Mouse (Mus musculus): ENCODE data around the gene Idh2.
A peak's percentile ranks its signal among the peaks of the same experiment; 100 is the strongest.

DNA sequence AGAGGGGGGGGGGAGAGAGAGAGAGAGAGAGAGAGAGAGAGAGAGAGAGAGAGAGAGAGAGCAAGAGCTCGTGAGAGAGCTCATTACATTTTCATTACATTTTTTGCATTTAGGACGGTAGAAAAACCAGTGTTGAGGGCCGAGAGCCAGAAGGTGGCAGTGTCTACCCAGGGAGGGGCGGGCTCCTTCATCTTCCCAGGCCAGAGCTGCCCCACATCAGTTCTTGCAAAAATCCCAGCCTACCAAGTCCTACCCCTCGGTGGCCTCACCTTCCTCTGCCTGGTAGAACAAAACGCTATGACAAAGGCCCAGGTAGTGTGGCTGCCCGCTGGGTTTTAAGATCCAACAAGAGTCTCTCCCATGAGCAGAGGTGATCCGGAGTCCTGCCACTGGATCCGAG is 25.6 kb upstream of the Idh2 start:
- TF ChIP-seq CTCF (IDR thresholded peaks at IDR 0.05; ENCODE audit: low read depth, low read length) (peak; percentile 88), POLR2A (IDR thresholded peaks at IDR 0.05; ENCODE audit: insufficient read depth, low read length) (no peak)

Data from ES-Bruce4 (cell line).